Mouse (Mus musculus): ENCODE data around the gene Clk1. TPM values are rescaled to one million over a fixed set of nuclear protein-coding genes. Genes with fewer than 3 reads are reported as not detected.

Clk1 gene
- polyA plus RNA-seq, 1 experiment from 2014 or later = 160 TPM

DNA sequence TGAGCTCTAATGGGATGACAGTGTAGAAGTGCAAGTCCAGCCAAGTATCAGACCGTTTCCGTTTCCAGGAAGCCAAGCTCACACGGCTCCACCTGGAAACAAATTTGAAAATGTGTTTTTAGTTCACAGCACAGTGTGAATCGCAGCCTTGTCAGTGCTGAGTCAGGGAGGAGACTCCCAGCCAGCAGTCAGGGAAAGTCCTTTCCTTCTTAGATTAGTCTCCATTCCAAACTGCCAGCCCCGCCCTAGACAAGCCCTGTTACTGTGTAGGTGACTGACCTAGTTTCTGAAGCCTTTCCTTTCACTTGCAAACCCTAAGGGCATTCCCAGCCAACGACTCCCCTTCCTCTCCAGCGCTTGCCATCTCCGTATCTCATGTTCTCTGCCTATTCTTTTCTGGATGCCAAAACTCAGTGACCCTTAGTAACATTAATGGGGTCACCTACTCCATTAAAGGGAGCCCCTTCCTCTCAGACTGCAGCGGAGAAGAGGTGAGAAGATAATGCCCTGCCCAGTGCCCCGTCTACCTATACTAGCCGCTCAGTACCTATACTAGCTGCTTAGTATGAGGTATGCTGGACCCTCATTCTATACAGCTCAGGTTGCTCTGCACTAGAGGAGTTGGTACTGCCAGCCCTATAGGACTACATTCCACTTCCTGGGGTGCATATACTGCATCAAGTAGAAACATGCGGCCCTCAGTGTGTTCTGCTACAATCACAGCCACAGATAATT lies 57.0 kb downstream of the Clk1 start:
- Histone ChIP-seq H3K27ac (replicated peaks) (no peak overlapping the region), H3K4me1 (no peaks in the 10 kb centered on the region), H3K4me3 (no peak overlapping the region), H3K27me3 (replicated peaks; ENCODE audit: low read depth, poor library complexity, severe bottlenecking) (no peaks in the 10 kb centered on the region), H3K9me3 (no peaks in the 10 kb centered on the region; the same call in 1 of the 2 replicates), H3K36me3 (replicated peaks) (no peaks in the 10 kb centered on the region)
- no peak for DNase-seq (ENCODE audit: low spot score)
- 82% methylated on average over 12 of the region's 12 CpGs for WGBS

DNA sequence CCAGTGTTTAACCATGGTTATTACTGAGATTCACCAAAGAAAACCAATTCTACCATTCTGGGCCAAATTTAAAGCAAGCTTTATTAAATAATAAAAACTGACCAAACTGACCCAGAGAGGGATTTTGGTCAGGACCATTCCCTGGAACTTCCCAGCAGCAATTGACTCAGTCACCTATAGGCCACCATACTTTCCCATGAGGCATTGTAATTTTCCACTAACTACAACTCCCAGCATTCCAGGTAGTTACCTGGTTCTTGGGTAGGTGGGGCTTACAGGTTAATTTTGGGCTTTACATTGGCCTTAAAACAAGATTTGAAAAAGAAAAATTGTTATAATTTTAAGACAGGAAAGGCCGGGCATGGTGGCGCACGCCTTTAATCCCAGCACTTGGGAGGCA lies 58.0 kb downstream of the Clk1 start:
- Histone ChIP-seq H3K27me3 (replicated peaks; ENCODE audit: low read depth, poor library complexity, severe bottlenecking) (no peaks in the 10 kb centered on the region), H3K4me3 (no peak overlapping the region), H3K36me3 (replicated peaks) (no peaks in the 10 kb centered on the region), H3K27ac (replicated peaks) (no peak overlapping the region), H3K9me3 (no peaks in the 10 kb centered on the region; the same call in 1 of the 2 replicates), H3K4me1 (no peaks in the 10 kb centered on the region)
- no peak for DNase-seq (ENCODE audit: low spot score)
- WGBS = 92% methylated on average over 3 of the region's 3 CpGs

DNA sequence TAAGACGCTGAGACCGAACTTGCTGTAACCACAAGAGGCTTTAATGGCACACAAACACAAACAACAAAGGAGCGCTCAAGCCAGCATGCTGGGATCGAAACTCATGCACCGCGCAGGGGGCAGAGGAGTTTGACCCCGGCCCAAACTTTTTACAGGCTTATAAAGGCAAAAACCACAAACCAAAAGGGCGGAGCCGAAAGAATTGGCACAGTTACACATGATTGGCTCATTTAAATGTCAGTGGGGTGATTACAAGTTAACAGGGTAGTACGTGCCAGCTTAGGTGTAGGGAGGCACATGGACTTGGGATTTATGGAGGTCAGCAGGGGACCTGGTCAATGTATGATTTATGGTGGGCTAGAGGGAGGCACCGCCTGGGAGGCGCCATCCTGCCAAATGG lies 59.3 kb downstream of the Clk1 start:
- Histone ChIP-seq H3K27me3 (replicated peaks; ENCODE audit: low read depth, poor library complexity, severe bottlenecking) (no peaks in the 10 kb centered on the region), H3K9me3 (no peaks in the 10 kb centered on the region; the same call in 1 of the 2 replicates), H3K36me3 (replicated peaks) (no peaks in the 10 kb centered on the region), H3K4me1 (no peaks in the 10 kb centered on the region), H3K27ac (replicated peaks) (no peak overlapping the region), H3K4me3 (no peak overlapping the region)
- 92% methylated on average over 12 of the region's 12 CpGs for WGBS
- no peak for DNase-seq (ENCODE audit: low spot score)

DNA sequence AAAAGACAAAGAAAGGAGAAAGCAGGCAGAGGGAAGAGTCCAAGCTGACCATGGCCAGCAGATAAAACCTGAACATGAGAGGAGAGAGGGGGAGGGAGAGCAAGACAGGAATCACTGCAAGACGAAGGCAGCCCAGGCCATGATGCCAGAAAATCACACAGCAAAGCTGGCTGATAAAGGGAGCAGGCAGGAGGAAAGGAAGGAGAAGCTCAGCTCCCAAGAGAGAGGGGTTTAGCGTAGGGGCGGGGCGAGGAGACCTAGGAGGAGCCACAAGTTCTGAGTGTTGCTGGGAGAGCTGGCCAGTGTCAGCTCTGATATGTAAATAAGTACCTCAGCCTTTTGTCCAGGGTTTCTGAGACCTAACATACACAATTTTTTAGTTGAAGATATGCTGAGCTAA lies 61.6 kb downstream of the Clk1 start:
- Histone ChIP-seq H3K27me3 (replicated peaks; ENCODE audit: low read depth, poor library complexity, severe bottlenecking) (no peaks in the 10 kb centered on the region), H3K27ac (replicated peaks) (no peak overlapping the region), H3K4me3 (no peak overlapping the region), H3K4me1 (no peaks in the 10 kb centered on the region), H3K36me3 (replicated peaks) (no peaks in the 10 kb centered on the region), H3K9me3 (no peaks in the 10 kb centered on the region; the same call in 1 of the 2 replicates)
- 60% methylated on average over 4 of the region's 4 CpGs for WGBS
- no peak for DNase-seq (ENCODE audit: low spot score)

Other genes starting within 250 kb of the Clk1 start
- 0.12 TPM in 1 of 2 replicates, not detected in the other for gene Aox4, start 213.7 kb downstream of the Clk1 start, polyA plus RNA-seq (2016; fragmentation: Nextera tagmentation; extraction: Ambion mirVana)
- gene Aox2, start 145.7 kb downstream of the Clk1 start, polyA plus RNA-seq (2016; fragmentation: Nextera tagmentation; extraction: Ambion mirVana) = 0.03 and 0.04 TPM in 2 replicates
- gene Bzw1, start 31.2 kb downstream of the Clk1 start, polyA plus RNA-seq (2016; fragmentation: Nextera tagmentation; extraction: Ambion mirVana) = 444 and 446 TPM in 2 replicates
- gene Nif3l1, start 21.1 kb upstream of the Clk1 start, polyA plus RNA-seq (2016; fragmentation: Nextera tagmentation; extraction: Ambion mirVana) = 76.9 and 78.4 TPM in 2 replicates
- 63.3 and 69.2 TPM in 2 replicates for gene Ppil3, start 21.4 kb upstream of the Clk1 start, polyA plus RNA-seq (2016; fragmentation: Nextera tagmentation; extraction: Ambion mirVana)
- 52.3 and 54.8 TPM in 2 replicates for gene Orc2, start 81.0 kb upstream of the Clk1 start, polyA plus RNA-seq (2016; fragmentation: Nextera tagmentation; extraction: Ambion mirVana)
- 5.7 and 6.3 TPM in 2 replicates for gene Fam126b, start 162.3 kb upstream of the Clk1 start, polyA plus RNA-seq (2016; fragmentation: Nextera tagmentation; extraction: Ambion mirVana)
- gene Ndufb3, start 162.3 kb upstream of the Clk1 start, polyA plus RNA-seq (2016; fragmentation: Nextera tagmentation; extraction: Ambion mirVana) = 135 and 140 TPM in 2 replicates